Mouse (Mus musculus) T-helper 17 cell (primary cell): Measurements from ENCODE around the gene Dap.

Source experiments
- in situ Hi-C, 2 experiments: fragments of 300-600 bp; cut with MboI, MseI; formaldehyde crosslinking; loops; 1 replicate in 1 of 2; 2 replicates in 1 of 2; pipeline ENCODE4 v1.15.1; 2025; ENCODE audit warnings: high pct_unique_total_duplicates in 2 of 2

Dap gene

GRCm38 (mm10) chr15:31261094-31261493 lies 37.0 kb downstream of the Dap start:
- in situ Hi-C loops, result loop anchor here in 1 of 2 experiments (5.0 to 10.0 kb wide), 2 partner anchors 334 to 826 kb away; no protein-coding TSS in a partner anchor

GRCm38 (mm10) chr15:31262361-31262760 lies 38.2 kb downstream of the Dap start:
- in situ Hi-C loops, result loop anchor here in 1 of 2 experiments (5.0 to 10.0 kb wide), 2 partner anchors 335 to 828 kb away; no protein-coding TSS in a partner anchor

- in situ Hi-C loops, result loop anchor here (5.0 to 10.0 kb wide), 2 partner anchors 338 to 830 kb away; no protein-coding TSS in a partner anchor
These were observed 40.7 kb downstream of the Dap start for GRCm38 (mm10) chr15:31264827-31265226.

GRCm38 (mm10) chr15:31265404-31265803 lies 41.3 kb downstream of the Dap start:
- in situ Hi-C loops, result loop anchor here (5.0 to 10.0 kb wide), 2 partner anchors 338 to 831 kb away; no protein-coding TSS in a partner anchor

GRCm38 (mm10) chr15:31265845-31266244 lies 41.7 kb downstream of the Dap start:
- in situ Hi-C loops, result loop anchor here (5.0 to 10.0 kb wide), 2 partner anchors 339 to 831 kb away; no protein-coding TSS in a partner anchor

- in situ Hi-C loops, result loop anchor here (5.0 to 10.0 kb wide), 2 partner anchors 341 to 833 kb away; no protein-coding TSS in a partner anchor
These were observed 44.0 kb downstream of the Dap start for GRCm38 (mm10) chr15:31268148-31268547.

- in situ Hi-C loops, result loop anchor here (5.0 to 10.0 kb wide), 2 partner anchors 342 to 835 kb away; no protein-coding TSS in a partner anchor
These were observed 45.4 kb downstream of the Dap start for GRCm38 (mm10) chr15:31269558-31269957.

GRCm38 (mm10) chr15:31272695-31273094 lies 48.6 kb downstream of the Dap start:
- in situ Hi-C loops, result loop anchor here (10.0 kb wide), 2 partner anchors 478 to 1238 kb away; no protein-coding TSS in a partner anchor

GRCm38 (mm10) chr15:31273509-31273908 lies 49.4 kb downstream of the Dap start:
- in situ Hi-C loops, result loop anchor here (10.0 kb wide), 2 partner anchors 479 to 1239 kb away; no protein-coding TSS in a partner anchor

GRCm38 (mm10) chr15:31278090-31278489 lies 54.0 kb downstream of the Dap start:
- in situ Hi-C loops, result loop anchor here (10.0 kb wide), 2 partner anchors 483 to 1243 kb away; no protein-coding TSS in a partner anchor

GRCm38 (mm10) chr15:31279120-31279519 lies 55.0 kb downstream of the Dap start:
- in situ Hi-C loops, result loop anchor here (10.0 kb wide), 2 partner anchors 484 to 1244 kb away; no protein-coding TSS in a partner anchor

GRCm38 (mm10) chr15:31279577-31280004 lies 55.5 kb downstream of the Dap start:
- in situ Hi-C loops, result loop anchor here (10.0 kb wide), 2 partner anchors 485 to 1245 kb away; no protein-coding TSS in a partner anchor

- in situ Hi-C loops, result no loop called here
These were observed 55.9 kb downstream of the Dap start for GRCm38 (mm10) chr15:31280059-31280458.

GRCm38 (mm10) chr15:31280683-31281082 lies 56.6 kb downstream of the Dap start:
- in situ Hi-C loops, result no loop called here

- in situ Hi-C loops, result no loop called here
These were observed 57.7 kb downstream of the Dap start for GRCm38 (mm10) chr15:31281830-31282229.

GRCm38 (mm10) chr15:31282353-31282752 lies 58.2 kb downstream of the Dap start:
- in situ Hi-C loops, result no loop called here

GRCm38 (mm10) chr15:31284142-31284541 lies 60.0 kb downstream of the Dap start:
- in situ Hi-C loops, result no loop called here

- in situ Hi-C loops, result no loop called here
These were observed 61.0 kb downstream of the Dap start for GRCm38 (mm10) chr15:31284922-31285631.

GRCm38 (mm10) chr15:31285695-31286094 lies 61.6 kb downstream of the Dap start:
- in situ Hi-C loops, result no loop called here

- in situ Hi-C loops, result no loop called here
These were observed 68.5 kb downstream of the Dap start for GRCm38 (mm10) chr15:31292627-31293026.

- in situ Hi-C loops, result no loop called here
These were observed 70.2 kb downstream of the Dap start for GRCm38 (mm10) chr15:31294311-31294710.
